Mouse (Mus musculus): ENCODE data around the gene Mettl7a1.

DNA sequence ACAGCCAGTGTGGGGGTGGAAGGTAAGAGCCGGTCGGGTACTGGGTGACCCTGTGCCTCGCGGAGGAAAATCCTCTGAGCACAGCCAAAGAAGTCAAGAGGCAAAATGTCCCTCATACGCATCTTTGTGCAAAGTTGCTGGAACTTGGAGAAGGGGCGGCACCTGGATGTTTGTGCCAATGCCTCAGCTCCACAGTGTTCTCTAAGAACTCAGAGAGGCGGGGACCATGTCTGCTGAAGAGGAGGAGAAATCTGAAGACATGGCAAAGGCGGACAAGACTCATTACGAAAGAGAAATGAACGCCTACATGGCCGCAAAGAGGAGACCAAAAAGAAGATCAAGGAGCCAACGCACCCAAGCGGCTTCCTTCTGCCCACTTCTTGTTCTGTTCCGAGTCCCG is 2.4 kb upstream of the Mettl7a1 start:
- TF ChIP-seq GATA1 (IDR thresholded peaks at IDR 0.05; ENCODE audit: borderline replicate concordance, low read length), result no peak
- no peak for TF ChIP-seq FLI1 (IDR thresholded peaks at IDR 0.05; ENCODE audit: low read length)
